Mouse (Mus musculus) hindbrain, embryonic 11.5 days (tissue): ENCODE data around the gene Zfp235. TPM values are rescaled to one million over a fixed set of nuclear protein-coding genes. Genes with fewer than 3 reads are reported as not detected.

Source experiments
- ATAC-seq: fragments of 200-750 bp; cut with Nextera tagmentation; 2 replicates; pipeline ENCODE4 v1.8.0; 2017; ENCODE audit warnings: mild to moderate bottlenecking, moderate TSS enrichment, moderate library complexity; ENCODE audit not compliant: low FRiP score
- DNase-seq: peaks from one replicate; pipeline ENCODE4 v3.0.0-alpha.2; 2015; ENCODE audit warnings: low spot score
- H3K27ac ChIP-seq: fragments of 300-500 bp; sonication (generic); 2 replicates; pipeline ENCODE4 v1.5.1; 2014; ENCODE audit warnings: mild to moderate bottlenecking, low read depth, low read length
- H3K27me3 ChIP-seq: fragments of 300-500 bp; sonication (generic); 2 replicates; pipeline ENCODE4 v1.6.1; 2014; ENCODE audit warnings: mild to moderate bottlenecking, low read length, moderate library complexity, mixed read lengths; ENCODE audit not compliant: control insufficient read depth, insufficient read depth
- H3K36me3 ChIP-seq: fragments of 300-500 bp; sonication (generic); 2 replicates; pipeline ENCODE4 v1.6.1; 2014; ENCODE audit warnings: mild to moderate bottlenecking, low read length, moderate library complexity, mixed read lengths; ENCODE audit not compliant: control insufficient read depth, insufficient read depth
- H3K4me1 ChIP-seq: fragments of 300-500 bp; sonication (generic); replicated peaks from 2 replicates; pipeline ENCODE4 v1.6.1; 2014; ENCODE audit warnings: low read length, mixed read lengths; ENCODE audit not compliant: control insufficient read depth, insufficient read depth
- H3K4me2 ChIP-seq: fragments of 300-500 bp; sonication (generic); replicated peaks from 2 replicates; pipeline ENCODE4 v1.6.1; 2014; ENCODE audit warnings: mild to moderate bottlenecking, low read depth, low read length
- H3K4me3 ChIP-seq: fragments of 300-500 bp; sonication (generic); 2 replicates; pipeline ENCODE4 v1.5.1; 2014; ENCODE audit warnings: low read depth, low read length
- H3K9ac ChIP-seq: fragments of 300-500 bp; sonication (generic); 2 replicates; pipeline ENCODE4 v1.6.1; 2014; ENCODE audit warnings: low read depth, low read length
- H3K9me3 ChIP-seq: fragments of 300-500 bp; sonication (generic); 2 replicates; pipeline ENCODE4 v1.6.1; 2016; ENCODE audit warnings: low read length; ENCODE audit not compliant: control insufficient read depth
- WGBS: fragments of 180-500 bp; shearing (Covaris S2); extraction: QIAGEN DNeasy Blood & Tissue Kit; methylation state at CpG from one replicate; pipeline ENCODE4 v1.1.7; 2014; 5-methylcytosine and 5-hydroxymethylcytosine counted together
- polyA plus RNA-seq: library from polyadenylated mRNA; unstranded; fragments of >200 nt; fragmentation: Nextera tagmentation; extraction: Ambion mirVana; gene quantifications from 2 replicates; pipeline ENCODE4 v1.2.1, GENCODE M21; 2014

Zfp235 gene
- polyA plus RNA-seq, 1 experiment from 2014 or later, result 18.1 TPM

DNA sequence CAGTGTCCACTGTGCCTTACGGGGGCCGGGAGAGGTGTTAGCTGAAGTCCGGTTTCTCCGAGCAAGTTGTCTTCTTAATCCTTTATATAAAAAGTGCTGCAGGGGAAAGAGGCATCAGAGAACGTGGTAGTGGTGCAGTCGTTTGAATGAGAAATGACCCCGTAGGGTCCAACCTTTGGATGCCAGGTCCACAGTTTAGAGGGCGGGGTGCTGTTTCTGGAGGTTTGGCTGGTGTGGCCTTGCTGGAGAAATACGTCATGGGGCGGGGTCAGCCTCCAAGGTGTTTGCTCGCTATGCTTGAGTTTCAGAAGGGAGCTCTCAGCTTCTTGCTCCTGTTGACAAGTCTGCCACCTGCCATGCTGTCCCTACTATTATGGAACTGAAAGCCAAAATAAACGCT is 21.0 kb upstream of the Zfp235 start:
- DNase-seq (peak; percentile 34), ATAC-seq (no peak)
- peaks cover 10% of the 10 kb centered on the region for H3K9me3 ChIP-seq
- 17% methylated on average over 12 of the region's 12 CpGs for WGBS
- H3K9ac ChIP-seq, result peak overlapping the region; percentile 83
- no peaks in the 10 kb centered on the region for H3K27me3 ChIP-seq
- H3K4me2 ChIP-seq, result peak overlapping the region; percentile 69
- H3K4me1 ChIP-seq, result no peaks in the 10 kb centered on the region
- peaks cover 6% of the 10 kb centered on the region; the same call in 1 of the 2 replicates for H3K36me3 ChIP-seq
- no peak overlapping the region for H3K27ac ChIP-seq
- H3K4me3 ChIP-seq, result peak overlapping the region; percentile 58

DNA sequence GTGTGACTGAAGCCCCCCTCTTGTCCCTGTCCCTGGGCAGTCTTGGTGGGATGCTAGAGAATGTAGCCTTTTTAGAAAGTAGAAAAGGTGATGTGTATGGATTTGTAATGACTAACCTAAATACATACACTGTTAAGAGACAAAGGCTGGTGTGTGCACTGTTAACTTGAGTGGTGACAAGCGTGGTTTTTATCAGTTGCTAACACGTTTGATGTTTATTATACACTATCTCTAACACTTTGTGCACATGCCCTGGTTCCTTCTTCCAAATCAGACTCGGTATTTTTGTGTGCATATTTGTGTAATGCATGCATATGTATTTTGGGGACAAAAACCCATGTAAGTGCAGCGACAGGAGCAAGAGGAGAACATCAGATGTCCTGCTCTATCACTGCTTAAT is 17.3 kb upstream of the Zfp235 start:
- WGBS, result 80% methylated on average over 4 of the region's 4 CpGs
- Histone ChIP-seq H3K36me3 (no peaks in the 10 kb centered on the region), H3K9ac (no peak overlapping the region), H3K27ac (no peak overlapping the region), H3K9me3 (no peaks in the 10 kb centered on the region), H3K4me2 (no peak overlapping the region), H3K4me3 (no peak overlapping the region), H3K4me1 (no peaks in the 10 kb centered on the region), H3K27me3 (no peaks in the 10 kb centered on the region)
- no peak for DNase-seq
- no peak for ATAC-seq

DNA sequence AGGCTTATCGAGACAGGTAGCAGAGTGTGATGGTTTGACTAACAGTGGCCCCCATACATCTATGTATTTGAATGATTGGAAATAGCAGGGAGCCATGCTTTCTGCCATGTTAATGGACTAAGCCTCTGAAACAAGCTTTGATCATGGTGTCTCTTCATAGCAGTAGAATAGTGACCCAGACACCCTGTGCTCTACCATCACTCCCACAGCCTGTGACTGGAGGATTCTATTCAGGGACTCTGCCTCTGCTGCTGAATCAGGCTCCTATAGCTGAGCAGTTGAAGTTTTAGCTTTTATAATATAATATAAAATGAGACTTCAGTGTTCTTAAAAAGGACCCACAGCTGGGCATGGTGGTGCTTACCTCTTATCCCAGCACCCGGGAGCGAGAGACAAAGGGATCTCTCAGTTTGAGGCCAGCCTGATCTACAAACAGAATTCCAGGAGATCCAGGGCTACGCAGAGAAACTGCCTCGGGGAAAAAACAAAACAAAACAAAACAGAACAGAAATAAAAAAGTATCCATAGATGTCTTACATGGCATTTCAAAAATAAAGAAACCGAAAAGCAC is 459 bp upstream of the Zfp235 start:
- Histone ChIP-seq H3K9ac (peak overlapping the region; percentile 40), H3K9me3 (no peaks in the 10 kb centered on the region), H3K36me3 (no peaks in the 10 kb centered on the region), H3K4me2 (peak overlapping the region; percentile 47), H3K27me3 (no peaks in the 10 kb centered on the region), H3K27ac (no peak overlapping the region), H3K4me1 (no peaks in the 10 kb centered on the region), H3K4me3 (peak overlapping the region; percentile 50)
- peak; percentile 63 for ATAC-seq
- 17% methylated on average over 6 of the region's 6 CpGs for WGBS
- no peak for DNase-seq

DNA sequence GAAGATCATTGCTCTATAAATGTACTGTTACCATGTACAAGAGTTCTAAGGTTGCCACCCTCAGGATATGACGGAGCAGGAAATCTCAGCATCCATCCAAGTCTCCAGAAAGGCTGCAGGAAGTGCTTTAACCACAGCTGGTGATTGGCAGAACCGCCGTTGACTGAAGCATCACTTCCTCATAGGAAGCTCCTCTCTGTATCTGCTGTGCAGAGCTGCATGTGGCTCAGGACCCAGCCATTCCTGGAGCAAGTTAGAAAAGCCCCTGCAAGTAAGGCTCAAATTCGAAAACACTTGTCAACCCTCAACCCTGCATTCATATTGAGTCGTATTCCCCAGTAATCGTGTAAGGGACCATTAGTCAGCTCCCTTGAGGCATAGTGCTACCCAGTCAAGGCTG is 8.6 kb downstream of the Zfp235 start:
- 91% methylated on average over 6 of the region's 6 CpGs for WGBS
- ATAC-seq (no peak), DNase-seq (no peak)
- H3K9ac ChIP-seq, result no peak overlapping the region
- no peak overlapping the region for H3K27ac ChIP-seq
- H3K36me3 ChIP-seq, result 0 out of 2 replicates have a peak, but pooled peaks cover 2% of the 10 kb centered on the region
- H3K9me3 ChIP-seq, result 0 out of 2 replicates have a peak, but pooled peaks cover 5% of the 10 kb centered on the region
- no peak overlapping the region for H3K4me3 ChIP-seq
- no peaks in the 10 kb centered on the region for H3K27me3 ChIP-seq
- no peaks in the 10 kb centered on the region for H3K4me1 ChIP-seq
- H3K4me2 ChIP-seq, result no peak overlapping the region

DNA sequence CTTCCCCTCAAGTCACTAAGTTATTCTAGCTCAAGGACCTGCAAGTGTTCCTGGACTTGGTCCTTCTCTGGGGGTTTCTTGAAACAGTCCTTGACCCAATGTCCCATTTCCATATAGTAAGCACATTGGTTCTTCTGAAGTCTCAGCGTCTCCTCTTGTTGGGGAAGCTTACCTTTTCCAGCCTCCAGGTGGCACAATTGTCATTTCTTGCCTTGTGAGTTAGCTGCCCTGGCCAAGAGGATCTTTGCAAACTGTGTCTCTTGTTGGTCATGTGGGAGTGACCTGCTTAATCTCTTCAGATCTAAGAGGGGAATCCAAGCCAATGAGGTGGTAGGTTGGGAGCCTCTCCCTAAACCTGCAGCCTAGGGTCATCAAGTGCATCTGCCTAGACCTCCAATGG is 19.3 kb downstream of the Zfp235 start:
- Histone ChIP-seq H3K9ac (no peak overlapping the region), H3K36me3 (no peaks in the 10 kb centered on the region), H3K4me2 (no peak overlapping the region), H3K4me3 (no peak overlapping the region), H3K4me1 (no peaks in the 10 kb centered on the region), H3K9me3 (no peaks in the 10 kb centered on the region), H3K27ac (no peak overlapping the region), H3K27me3 (no peaks in the 10 kb centered on the region)
- 4% methylated on average over 1 of the region's 1 CpGs for WGBS
- no peak for ATAC-seq
- no peak for DNase-seq

DNA sequence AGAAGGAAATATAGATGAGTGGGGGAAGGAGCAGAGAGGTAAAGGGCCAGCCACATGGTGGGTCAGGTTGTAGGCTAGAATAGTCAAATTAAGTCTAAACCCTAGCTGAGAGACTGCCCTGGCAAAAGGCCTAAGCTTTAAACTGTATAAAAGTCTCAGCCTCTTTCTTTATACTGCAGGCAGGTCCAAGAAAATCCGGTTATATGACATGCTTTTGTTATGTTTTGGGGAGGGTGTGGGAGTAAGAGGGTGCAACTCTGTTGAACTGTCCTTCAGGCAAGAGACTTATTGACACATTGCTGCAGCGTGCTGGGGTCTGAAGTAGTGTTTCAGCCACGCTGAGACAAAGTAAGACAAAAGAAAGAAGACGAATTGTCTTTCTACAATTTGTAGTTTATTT is 38.2 kb downstream of the Zfp235 start:
- no peak overlapping the region for H3K4me2 ChIP-seq

DNA sequence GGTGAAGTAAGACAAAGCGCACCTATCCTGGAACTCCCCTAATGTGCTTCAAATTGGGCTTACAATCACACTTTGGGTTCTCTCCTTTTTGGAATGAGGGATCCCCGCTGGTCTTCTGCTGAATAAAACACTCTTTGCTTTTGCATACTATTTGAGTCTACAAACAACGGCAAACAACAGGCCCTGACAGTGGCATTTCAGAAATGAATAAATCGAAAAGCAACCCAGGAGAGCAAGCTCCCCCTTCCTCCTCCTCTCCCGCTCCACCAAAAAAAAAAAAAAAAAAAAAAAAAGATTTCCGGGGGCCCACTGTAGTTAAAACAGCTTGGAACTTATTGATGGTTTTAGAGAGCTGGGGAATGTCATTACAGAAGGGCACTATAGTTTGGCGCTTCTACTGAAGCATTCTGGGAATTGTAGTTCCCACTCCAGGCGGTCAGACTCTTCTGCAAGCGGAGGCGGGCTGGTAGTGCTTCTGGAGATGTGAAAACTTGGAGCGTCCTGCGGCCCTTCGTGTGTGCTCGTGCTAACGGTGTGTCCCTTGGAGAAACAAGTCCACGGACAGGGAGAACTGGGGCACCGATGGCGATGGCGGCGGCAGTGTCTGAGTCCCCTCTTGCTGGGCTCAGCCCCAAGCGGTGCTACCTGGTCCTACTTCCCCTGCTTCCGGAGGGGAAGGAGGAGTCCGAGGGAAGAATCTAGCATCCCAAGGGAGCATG is 40.8 kb downstream of the Zfp235 start, which contains the start of gene Zfp114:
Zfp114 (plus strand) TSS at position 443 of the 719 bp plus-strand sequence.
- H3K4me1 ChIP-seq, result no peaks in the 10 kb centered on the region
- H3K4me3 ChIP-seq, result peak within 1 kb of the TSS; percentile 44
- H3K27ac ChIP-seq, result no peak within 1 kb of the TSS
- WGBS, result 16% methylated on average over 23 of the region's 23 CpGs
- ATAC-seq (peak; percentile 90), DNase-seq (peak; percentile 83)
- no peaks in the 10 kb centered on the region for H3K27me3 ChIP-seq
- H3K9ac ChIP-seq, result peak within 1 kb of the TSS; percentile 65
- no peaks in the 10 kb centered on the region for H3K36me3 ChIP-seq
- H3K4me2 ChIP-seq, result peak within 1 kb of the TSS; percentile 40
- no peaks in the 10 kb centered on the region for H3K9me3 ChIP-seq

More for the DNA sequence above, 38.2 kb downstream of the Zfp235 start:
- Histone ChIP-seq H3K27ac (no peak overlapping the region), H3K9ac (no peak overlapping the region), H3K4me1 (no peaks in the 10 kb centered on the region), H3K9me3 (no peaks in the 10 kb centered on the region), H3K27me3 (no peaks in the 10 kb centered on the region), H3K4me3 (no peak overlapping the region), H3K36me3 (no peaks in the 10 kb centered on the region)
- no peak for DNase-seq
- WGBS, result 59% methylated on average over 4 of the region's 4 CpGs
- ATAC-seq, result no peak

DNA sequence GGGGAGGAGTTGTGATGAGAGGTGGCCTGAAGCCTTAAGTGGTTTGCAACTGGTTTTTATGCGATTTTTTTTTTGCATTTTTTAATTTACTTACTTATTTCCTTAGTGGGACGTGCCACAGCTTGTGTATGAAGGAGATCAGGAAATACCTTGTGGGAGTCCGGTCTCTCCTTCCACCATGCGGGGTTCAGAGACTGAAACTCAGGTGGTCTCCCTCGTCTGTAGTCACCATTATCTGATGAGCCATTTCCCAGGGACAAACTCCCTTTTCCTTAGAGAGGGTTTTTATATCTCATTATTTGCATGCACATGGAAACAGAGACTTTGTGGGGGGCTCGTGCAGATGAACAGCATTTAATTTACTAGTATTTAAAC is 41.4 kb downstream of the Zfp235 start:
- WGBS, result 62% methylated on average over 6 of the region's 6 CpGs
- peak overlapping the region; percentile 40 for H3K4me2 ChIP-seq
- H3K27ac ChIP-seq, result no peak overlapping the region
- H3K36me3 ChIP-seq, result no peaks in the 10 kb centered on the region
- DNase-seq (no peak), ATAC-seq (peak; percentile 39; the same call in 1 of the 2 replicates)
- no peaks in the 10 kb centered on the region for H3K4me1 ChIP-seq
- no peaks in the 10 kb centered on the region for H3K27me3 ChIP-seq
- H3K9ac ChIP-seq, result peak overlapping the region; percentile 65
- peak overlapping the region; percentile 44 for H3K4me3 ChIP-seq
- no peaks in the 10 kb centered on the region for H3K9me3 ChIP-seq

DNA sequence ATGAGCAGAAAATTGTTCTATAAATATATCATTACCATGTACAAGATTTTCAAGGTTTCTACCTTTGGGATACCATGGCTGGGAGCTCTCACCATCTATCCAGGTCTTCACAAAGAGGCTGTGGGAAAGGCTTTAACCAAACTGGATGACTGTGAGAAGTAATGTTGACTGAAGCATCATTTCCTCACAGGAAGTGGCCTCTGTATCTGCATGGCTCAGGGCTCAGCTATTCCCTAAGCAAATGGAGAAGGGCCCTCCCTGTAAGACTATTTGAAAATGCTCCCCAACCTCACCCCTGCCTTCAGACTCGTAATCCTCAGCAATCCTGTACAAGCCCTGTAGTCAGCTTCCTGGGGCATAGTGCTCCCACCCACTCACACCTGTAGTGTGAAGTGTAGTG is 53.6 kb downstream of the Zfp235 start:
- H3K27me3 ChIP-seq, result no peaks in the 10 kb centered on the region
- H3K27ac ChIP-seq, result no peak overlapping the region
- WGBS, result 73% methylated on average over 1 of the region's 1 CpGs
- no peaks in the 10 kb centered on the region for H3K4me1 ChIP-seq
- no peaks in the 10 kb centered on the region for H3K9me3 ChIP-seq
- no peak overlapping the region for H3K4me2 ChIP-seq
- DNase-seq, result no peak
- no peaks in the 10 kb centered on the region for H3K36me3 ChIP-seq
- no peak overlapping the region for H3K4me3 ChIP-seq
- ATAC-seq, result no peak
- no peak overlapping the region for H3K9ac ChIP-seq
